Mouse (Mus musculus) spleen, postnatal 36 days (tissue): ENCODE measurements around the gene Rnf217.

Experiments
- DNase-seq, 2 experiments: peaks; one replicate each; pipeline ENCODE4 v3.0.0; 2022; ENCODE audit warnings: low spot score in 2 of 2, mixed read lengths in 1 of 2

Gene Rnf217

GRCm38 (mm10) chr10:31495826-31496225 is 113.2 kb downstream of the Rnf217 start:
- no peak for DNase-seq

GRCm38 (mm10) chr10:31494296-31494695 is 114.7 kb downstream of the Rnf217 start:
- DNase-seq = no peak

- no peak for DNase-seq
Measured at GRCm38 (mm10) chr10:31467043-31467898, 141.7 kb downstream of the Rnf217 start.

GRCm38 (mm10) chr10:31465840-31466541 is 143.0 kb downstream of the Rnf217 start:
- DNase-seq = no peak

- DNase-seq = no peak
Measured at GRCm38 (mm10) chr10:31465424-31465823, 143.6 kb downstream of the Rnf217 start.

- no peak for DNase-seq
Measured at GRCm38 (mm10) chr10:31463044-31463443, 145.9 kb downstream of the Rnf217 start.

GRCm38 (mm10) chr10:31456806-31457205 is 152.2 kb downstream of the Rnf217 start:
- DNase-seq = no peak

- DNase-seq = no peak
Measured at GRCm38 (mm10) chr10:31447083-31447482, 161.9 kb downstream of the Rnf217 start.

- DNase-seq = peak in 1 of 2 experiments; percentile 9
Measured at GRCm38 (mm10) chr10:31445291-31446124, 163.5 kb downstream of the Rnf217 start, which contains the start of gene Tpd52l1. Tpd52l1 (minus strand) TSS chr10:31445958.

GRCm38 (mm10) chr10:31444206-31444605 is 164.8 kb downstream of the Rnf217 start:
- no peak for DNase-seq
